Mouse (Mus musculus): ENCODE data around the gene Jazf1.

DNA sequence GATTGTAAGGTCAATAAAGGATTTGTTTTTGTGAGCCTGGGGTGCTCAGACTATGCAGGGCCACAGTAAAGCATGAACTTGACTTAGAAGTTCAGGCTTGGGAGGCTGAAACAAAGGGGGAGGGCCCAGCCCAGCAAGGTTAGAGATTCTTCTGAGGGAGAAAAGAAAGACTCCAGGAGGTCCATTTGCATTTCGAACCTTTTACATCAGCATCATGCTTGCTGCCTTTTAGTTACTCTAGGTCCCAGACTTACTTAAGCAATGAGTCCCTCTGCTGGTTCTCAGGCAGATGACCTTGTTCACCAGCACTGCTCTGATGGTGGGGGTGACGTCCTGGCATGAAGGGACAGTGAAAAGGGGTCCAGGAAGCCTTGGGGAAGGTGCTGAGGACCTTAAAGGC is 197.1 kb downstream of the Jazf1 start:
- no peak for TF ChIP-seq POLR2A (IDR thresholded peaks at IDR 0.05; ENCODE audit: low read depth, low read length)
- TF ChIP-seq CTCF (IDR thresholded peaks at IDR 0.05; ENCODE audit: extremely low read depth, insufficient read length, insufficient replicate concordance, low read depth, low read length) = no peak
